Mouse (Mus musculus): Measurements from ENCODE around the gene Rdm1. TPM values are rescaled to one million over a fixed set of nuclear protein-coding genes. Genes with fewer than 3 reads are reported as not detected.

Gene Rdm1
- 74.8 TPM for polyA plus RNA-seq (2017; shearing (Covaris generic))

DNA sequence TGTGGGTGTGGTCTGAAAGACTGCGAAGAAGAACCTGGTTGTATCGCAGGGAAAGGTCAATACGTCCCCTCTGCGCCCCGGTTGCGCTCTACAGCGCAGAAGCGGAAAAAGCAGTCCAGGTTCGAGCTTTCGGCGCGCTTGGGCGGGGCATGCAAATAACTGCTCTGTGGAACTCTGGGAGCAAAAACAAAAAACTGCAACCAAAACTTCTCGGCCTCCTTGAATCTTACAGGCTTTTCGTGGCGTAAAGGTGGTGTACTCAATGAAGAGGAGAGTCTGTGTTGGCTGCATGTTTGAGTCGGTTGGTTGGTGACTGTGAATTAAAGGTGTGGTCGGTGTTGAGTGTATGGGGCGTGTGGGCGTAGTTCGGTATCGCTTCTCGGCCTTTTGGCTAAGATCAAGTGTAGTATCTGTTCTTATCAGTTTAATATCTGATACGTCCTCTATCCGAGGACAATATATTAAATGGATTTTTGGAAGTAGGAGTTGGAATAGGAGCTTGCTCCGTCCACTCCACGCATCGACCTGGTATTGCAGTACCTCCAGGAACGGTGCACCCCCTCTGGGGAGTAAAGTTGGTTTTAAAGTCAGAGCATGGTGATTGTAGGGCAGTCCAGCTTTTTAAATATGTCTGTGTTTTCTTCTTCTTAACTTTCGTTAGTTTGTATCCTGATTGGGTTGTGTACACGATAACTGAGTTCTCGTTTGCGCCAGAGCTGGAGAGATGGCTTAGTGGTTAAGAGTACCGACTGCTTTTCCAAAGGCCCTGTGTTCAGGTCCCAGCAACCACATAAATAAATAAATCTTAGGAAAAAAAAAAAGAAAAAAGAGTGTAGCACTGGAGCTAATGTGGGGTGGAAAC, at the start of gene Rdm1:
Gene Rdm1 (plus strand): TSS at position 201 of the 862 bp plus-strand sequence.

DNA sequence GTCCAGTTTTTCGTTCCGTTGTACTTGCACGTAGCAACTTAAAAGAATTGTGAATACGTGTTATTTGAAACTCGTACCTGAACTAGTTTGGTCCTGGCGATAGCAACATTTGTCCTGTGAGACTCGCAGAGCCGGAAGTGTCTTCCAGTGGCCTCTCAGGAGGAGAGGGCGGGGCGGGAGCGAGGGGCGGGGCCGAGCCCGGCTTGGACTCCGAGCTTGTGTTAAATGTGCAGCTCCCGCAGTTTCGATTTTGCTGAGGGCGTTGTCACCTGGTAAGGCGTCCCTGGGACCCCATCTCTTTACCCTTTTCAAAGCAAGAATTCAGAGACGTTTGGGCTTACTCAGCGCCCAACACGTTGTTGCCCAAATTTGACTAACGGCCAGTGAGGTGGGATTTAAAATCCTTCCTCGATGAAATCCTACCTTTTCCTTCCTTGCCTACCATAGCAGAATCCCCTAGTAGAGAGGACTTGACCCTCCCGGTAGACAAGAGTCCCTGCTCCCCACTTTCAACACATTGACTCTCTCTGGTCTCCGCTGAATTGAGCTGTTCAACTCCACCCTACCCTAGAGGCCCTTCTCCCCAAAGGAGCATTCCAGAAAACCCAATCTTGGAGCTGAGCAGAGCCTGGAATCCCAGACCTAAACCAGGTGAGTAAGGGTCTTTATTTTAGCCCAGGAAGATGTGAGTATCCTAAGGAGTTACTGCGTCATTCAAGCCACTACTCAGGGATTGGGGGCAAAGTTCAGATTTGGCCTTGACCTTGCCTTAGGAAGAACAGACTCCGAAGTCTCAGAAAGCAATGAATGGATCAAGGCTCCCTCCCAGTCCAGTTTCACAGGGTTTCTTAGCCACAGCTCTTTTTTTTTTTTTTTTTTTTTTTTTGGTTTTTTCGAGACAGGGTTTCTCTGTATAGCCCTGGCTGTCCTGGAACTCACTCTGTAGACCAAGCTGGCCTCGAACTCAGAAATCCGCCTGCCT, 44.6 kb upstream of the Rdm1 start, which contains the start of gene Tmem106a:
Gene Tmem106a (plus strand): TSS at position 189 of the 982 bp plus-strand sequence.

DNA sequence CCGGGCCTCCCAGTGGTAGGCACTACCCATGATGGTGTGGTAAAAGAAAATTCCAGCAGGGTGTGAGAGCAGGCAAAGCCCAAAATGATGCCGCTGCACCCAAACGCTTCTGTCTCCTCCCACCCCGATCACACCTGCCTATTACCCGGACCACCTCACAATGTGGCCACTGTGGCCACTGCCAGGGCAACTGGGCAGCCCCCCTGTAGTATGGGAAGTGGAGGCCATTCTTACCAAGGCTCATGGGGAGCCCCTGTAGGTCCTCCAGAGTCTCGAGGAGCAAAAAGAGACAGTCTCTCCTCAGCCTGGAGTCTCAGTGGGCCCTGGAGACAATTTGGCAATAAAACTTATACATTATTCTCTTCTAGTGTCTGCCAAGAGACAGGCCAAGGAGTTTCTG, 27.8 kb upstream of the Rdm1 start, which contains the start of gene Gm11634:
Gene Gm11634 (minus strand): TSS at position 101 of the 400 bp plus-strand sequence.

DNA sequence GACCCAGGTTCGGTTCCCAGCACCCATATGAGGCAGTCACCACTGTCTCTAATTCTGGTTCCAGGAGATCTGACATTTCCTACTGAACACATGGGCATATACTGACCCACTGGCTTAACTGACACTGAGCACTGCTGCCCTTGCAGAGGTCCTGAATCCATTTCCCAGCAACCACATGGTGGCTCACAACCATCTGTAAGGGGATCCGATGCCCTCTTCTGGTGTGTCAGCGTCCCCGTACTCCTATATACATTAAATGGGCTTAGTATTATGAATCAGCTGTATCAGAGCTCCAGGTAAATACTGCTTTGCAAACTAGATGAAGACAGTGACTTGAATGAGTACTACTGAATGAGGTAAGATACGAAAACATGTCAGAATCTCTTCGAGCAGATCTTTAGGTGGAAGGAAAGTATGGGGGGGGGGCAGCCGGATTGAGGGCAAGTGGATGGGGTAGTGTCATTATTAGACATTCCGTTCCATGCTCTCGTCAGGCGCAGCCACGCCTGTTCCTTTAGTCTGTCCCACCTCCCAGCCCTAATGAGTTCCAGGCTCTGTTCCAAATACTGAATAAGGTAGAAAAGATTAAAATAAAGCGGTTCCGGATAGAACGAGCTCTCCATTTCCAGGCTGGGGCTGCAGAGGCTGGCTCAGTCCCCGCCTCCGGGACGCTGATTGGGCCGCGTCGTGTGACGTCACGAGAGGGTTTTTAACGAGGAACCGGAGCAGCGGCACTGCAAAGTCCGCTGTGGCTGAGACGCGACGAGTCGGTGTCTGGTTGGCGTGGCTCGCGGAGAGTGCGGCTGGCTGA, 38.0 kb downstream of the Rdm1 start, which contains the start of gene Arl4d:
Gene Arl4d (plus strand): TSS at position 717 of the 811 bp plus-strand sequence.

Other genes starting within 250 kb of the Rdm1 start
- 51.8 TPM for gene Aarsd1, start 209.6 kb upstream of the Rdm1 start, polyA plus RNA-seq (2017; shearing (Covaris generic))
- 2.4 TPM for gene Gm27029, start 202.4 kb upstream of the Rdm1 start, polyA plus RNA-seq (2017; shearing (Covaris generic))
- gene Rundc1, start 202.1 kb upstream of the Rdm1 start, polyA plus RNA-seq (2017; shearing (Covaris generic)), result 7.5 TPM
- 0.94 TPM for gene Ptges3l, start 201.9 kb upstream of the Rdm1 start, polyA plus RNA-seq (2017; shearing (Covaris generic))
- gene Rpl27, start 184.9 kb upstream of the Rdm1 start, polyA plus RNA-seq (2017; shearing (Covaris generic)), result 395 TPM
- gene Ifi35, start 178.8 kb upstream of the Rdm1 start, polyA plus RNA-seq (2017; shearing (Covaris generic)), result 215 TPM
- not detected for gene Rnd2, start 162.2 kb upstream of the Rdm1 start, polyA plus RNA-seq (2017; shearing (Covaris generic))
- gene Vat1, start 161.0 kb upstream of the Rdm1 start, polyA plus RNA-seq (2017; shearing (Covaris generic)), result 0.38 TPM
- 3.9 TPM for gene Brca1, start 75.2 kb upstream of the Rdm1 start, polyA plus RNA-seq (2017; shearing (Covaris generic))
- 127 TPM for gene Nbr1, start 75.0 kb upstream of the Rdm1 start, polyA plus RNA-seq (2017; shearing (Covaris generic))
- gene Tmem106a, start 45.0 kb upstream of the Rdm1 start, polyA plus RNA-seq (2017; shearing (Covaris generic)), result 11.4 TPM
- gene Gm11634, start 27.9 kb upstream of the Rdm1 start, polyA plus RNA-seq (2017; shearing (Covaris generic)), result not detected
- 2.1 TPM for gene Arl4d, start 38.3 kb downstream of the Rdm1 start, polyA plus RNA-seq (2017; shearing (Covaris generic))
- gene Dhx8, start 105.7 kb downstream of the Rdm1 start, polyA plus RNA-seq (2017; shearing (Covaris generic)), result 66.9 TPM
- gene Etv4, start 158.2 kb downstream of the Rdm1 start, polyA plus RNA-seq (2017; shearing (Covaris generic)), result not detected